Mouse (Mus musculus) G1E (cell line): ENCODE results near the gene Tdp2. TPM values are rescaled to one million over a fixed set of nuclear protein-coding genes. Genes with fewer than 3 reads are reported as not detected.
"Not testable (repeated sequence)": the region's sequence is repeated elsewhere in the genome, so short reads cannot be mapped to it uniquely, and the experiment has no call there.

Source experiments
- ATAC-seq: 2 replicates; pipeline ENCODE4 v1.8.0; 2016; ENCODE audit warnings: mild to moderate bottlenecking; ENCODE audit not compliant: insufficient number of reproducible peaks, poor library complexity, low FRiP score, severe bottlenecking; ENCODE audit errors: extremely low read depth
- DNase-seq: peaks from one replicate; pipeline ENCODE4 v3.0.0; 2012; ENCODE audit warnings: low spot score
- H3K27me3 ChIP-seq: 2 replicates; pipeline ENCODE4 v1.6.1; 2012; ENCODE audit warnings: mild to moderate bottlenecking, low read length, inconsistent platforms; ENCODE audit not compliant: insufficient read depth
- H3K36me3 ChIP-seq: replicated peaks from 2 replicates; pipeline ENCODE3; 2012; ENCODE audit warnings: mild to moderate bottlenecking, inconsistent platforms
- H3K4me1 ChIP-seq: 2 replicates; pipeline ENCODE4 v1.6.1; 2012; ENCODE audit warnings: low read depth, low read length, inconsistent platforms, mixed read lengths; ENCODE audit not compliant: insufficient read depth
- H3K4me3 ChIP-seq: 2 replicates; pipeline ENCODE4 v1.5.1; 2012; ENCODE audit warnings: low read depth, mild to moderate bottlenecking, inconsistent platforms, low read length, moderate library complexity, mixed read lengths
- H3K9me3 ChIP-seq: replicated peaks from 2 replicates; pipeline ENCODE4 v1.6.1; 2012; ENCODE audit warnings: inconsistent platforms
- CTCF ChIP-seq: IDR thresholded peaks from 2 replicates; pipeline ENCODE4 v1.5.1; 2012; ENCODE audit warnings: low read depth, low read length, inconsistent platforms, mixed read lengths
- GATA1 ChIP-seq: IDR thresholded peaks from 2 replicates; pipeline ENCODE4 v1.6.1; 2012; ENCODE audit warnings: borderline replicate concordance, low read length, inconsistent platforms, mixed read lengths
- GATA2 ChIP-seq: IDR thresholded peaks from 2 replicates; pipeline ENCODE4 v1.6.1; 2012; ENCODE audit warnings: low read depth, low read length, inconsistent platforms, borderline replicate concordance
- POLR2AphosphoS5 ChIP-seq: IDR thresholded peaks from 2 replicates; pipeline ENCODE4 v1.6.1; 2012; ENCODE audit warnings: low read depth, low read length, inconsistent platforms; ENCODE audit not compliant: insufficient replicate concordance
- TAL1 ChIP-seq: conservative IDR thresholded peaks from 2 replicates; pipeline ENCODE4 v1.6.1; 2012; ENCODE audit warnings: low read depth, low read length, inconsistent platforms, mixed read lengths
- polyA plus RNA-seq: library from polyadenylated mRNA; stranded (reverse); fragments of >175 nt; gene quantifications from 2 replicates; pipeline ENCODE4 v1.2.3, GENCODE M21; 2012
- total RNA-seq, 2 experiments: library from RNA; stranded (forward) in 1 of 2; stranded (reverse) in 1 of 2; fragments of 200-1000 nt in 1 of 2; fragments of >200 nt in 1 of 2; fragmentation: Nextera tagmentation in 1 of 2; gene quantifications; 2 replicates each; pipeline ENCODE4 v1.2.3; 2014 to 2017

The Tdp2 gene
- total and polyA plus RNA-seq, 3 experiments = 49.6 to 89.3 (median 84.6) TPM

- no peak for ATAC-seq
- Histone ChIP-seq H3K27me3 (no peaks in the 10 kb centered on the region), H3K36me3 (peaks cover 42% of the 10 kb centered on the region), H3K4me3 (peak overlapping the region; percentile 96), H3K4me1 (peaks cover 29% of the 10 kb centered on the region), H3K9me3 (no peaks in the 10 kb centered on the region)
- DNase-seq = no peak
- no peak for TF ChIP-seq TAL1
- no peak for TF ChIP-seq CTCF
- no peak for TF ChIP-seq POLR2AphosphoS5
- TF ChIP-seq GATA2 = no peak
- no peak for TF ChIP-seq GATA1
Measured at GRCm38 (mm10) chr13:24832811-24833155, 1.3 kb downstream of the Tdp2 start.

- H3K9me3 ChIP-seq, DNase-seq, H3K4me3 ChIP-seq, ATAC-seq, H3K27me3 ChIP-seq: not testable (repeated sequence)
- Histone ChIP-seq H3K4me1 (peaks cover 41% of the 10 kb centered on the region), H3K36me3 (peaks cover 65% of the 10 kb centered on the region)
Measured at GRCm38 (mm10) chr13:24837765-24838164, 6.3 kb downstream of the Tdp2 start.

DNA sequence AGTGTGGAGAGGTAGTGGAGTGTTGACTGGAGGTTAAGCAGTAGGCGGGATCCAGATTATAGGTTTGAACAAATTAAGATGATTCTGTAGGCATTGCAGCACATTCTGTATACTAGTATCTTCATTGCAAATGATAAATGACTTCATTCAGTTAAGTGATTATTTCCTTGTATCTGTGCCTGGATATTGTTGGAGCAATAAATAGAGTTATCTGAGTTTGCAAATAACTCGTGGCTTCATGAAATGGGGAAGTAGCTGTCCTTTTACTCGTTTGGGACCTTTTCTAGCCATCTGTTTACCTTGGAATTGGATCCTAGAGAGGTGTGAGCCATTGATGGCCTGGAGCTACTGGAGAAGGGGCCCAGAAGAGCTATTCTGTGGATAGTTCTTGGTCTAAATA is 8.4 kb downstream of the Tdp2 start:
- Histone ChIP-seq H3K36me3 (peaks cover 67% of the 10 kb centered on the region), H3K4me3 (no peak overlapping the region), H3K27me3 (no peaks in the 10 kb centered on the region), H3K4me1 (peaks cover 32% of the 10 kb centered on the region), H3K9me3 (no peaks in the 10 kb centered on the region)
- DNase-seq (no peak), ATAC-seq (no peak)
- TF ChIP-seq TAL1 (no peak), GATA2 (no peak), GATA1 (no peak), CTCF (no peak), POLR2AphosphoS5 (no peak)

DNA sequence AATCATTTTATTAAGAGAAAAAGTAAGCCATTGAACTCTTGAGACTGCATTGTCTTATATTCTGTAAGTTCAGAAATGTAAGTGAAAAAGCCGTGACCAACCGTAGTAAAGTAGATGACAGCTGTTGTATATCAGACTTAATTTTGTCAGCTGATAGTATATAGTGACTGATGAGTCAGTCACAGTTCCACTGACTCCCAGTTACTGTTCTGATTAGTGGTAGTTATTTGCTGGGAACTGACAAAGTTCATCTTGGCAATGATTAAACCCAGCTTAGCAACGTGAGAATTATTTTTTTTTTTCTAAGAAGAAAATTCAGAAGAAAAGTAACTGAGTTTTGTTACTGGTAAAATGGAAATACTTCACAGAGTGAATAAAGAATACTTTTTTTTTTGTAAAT is 10.2 kb downstream of the Tdp2 start:
- DNase-seq (no peak), ATAC-seq (no peak)
- TF ChIP-seq POLR2AphosphoS5 (no peak), GATA1 (no peak), GATA2 (no peak), TAL1 (no peak), CTCF (no peak)
- Histone ChIP-seq H3K27me3 (no peaks in the 10 kb centered on the region), H3K36me3 (peaks cover 57% of the 10 kb centered on the region), H3K4me1 (peaks cover 26% of the 10 kb centered on the region), H3K4me3 (no peak overlapping the region), H3K9me3 (no peaks in the 10 kb centered on the region)

- DNase-seq (no peak), ATAC-seq (no peak)
- Histone ChIP-seq H3K27me3 (peaks cover 4% of the 10 kb centered on the region; the same call in 1 of the 2 replicates), H3K9me3 (no peaks in the 10 kb centered on the region), H3K4me1 (peaks cover 6% of the 10 kb centered on the region; the same call in 1 of the 2 replicates), H3K4me3 (no peak within 1 kb of the TSS), H3K36me3 (peaks cover 30% of the 10 kb centered on the region)
- TF ChIP-seq CTCF = no peak
- no peak for TF ChIP-seq TAL1
- TF ChIP-seq POLR2AphosphoS5 = no peak
- TF ChIP-seq GATA2 = no peak
- TF ChIP-seq GATA1 = no peak
Measured at GRCm38 (mm10) chr13:24844983-24845955, 13.8 kb downstream of the Tdp2 start, which contains the start of gene D130043K22Rik. Gene D130043K22Rik, plus strand, starts transcription at chr13:24845135.

- no peak for ATAC-seq
- peaks cover 15% of the 10 kb centered on the region for H3K27me3 ChIP-seq
- no peaks in the 10 kb centered on the region for H3K9me3 ChIP-seq
- TF ChIP-seq GATA1 = no peak
- TF ChIP-seq GATA2 = no peak
- no peak for TF ChIP-seq POLR2AphosphoS5
- no peak for TF ChIP-seq CTCF
- TF ChIP-seq TAL1 = no peak
- peaks cover 7% of the 10 kb centered on the region for H3K36me3 ChIP-seq
- no peak overlapping the region for H3K4me3 ChIP-seq
- DNase-seq = no peak
- peaks cover 5% of the 10 kb centered on the region; the same call in 1 of the 2 replicates for H3K4me1 ChIP-seq
Measured at GRCm38 (mm10) chr13:24849318-24849717, 17.8 kb downstream of the Tdp2 start.
